Mouse (Mus musculus) thymus, postnatal 0 days (tissue): Measurements from ENCODE around the gene Tubb3. TPM values are rescaled to one million over a fixed set of nuclear protein-coding genes. Genes with fewer than 3 reads are reported as not detected.

Source experiments
- polyA plus RNA-seq: library from polyadenylated mRNA; unstranded; fragments of >200 nt; fragmentation: Nextera tagmentation; extraction: Ambion mirVana; gene quantifications from 2 replicates; pipeline ENCODE4 v1.2.1, GENCODE M21; 2015

Gene Tubb3
- polyA plus RNA-seq, 1 experiment from 2014 or later: 11.9 TPM

Other genes starting within 250 kb of the Tubb3 start
- gene Dpep1, start 225.2 kb upstream of the Tubb3 start, polyA plus RNA-seq: 2.7 and 3.7 TPM in 2 replicates
- gene Chmp1a, start 198.7 kb upstream of the Tubb3 start, polyA plus RNA-seq: 144 and 151 TPM in 2 replicates
- gene Spata33, start 198.6 kb upstream of the Tubb3 start, polyA plus RNA-seq: 1.0 and 2.2 TPM in 2 replicates
- 18.3 and 18.6 TPM in 2 replicates for gene Cdk10, start 186.6 kb upstream of the Tubb3 start, polyA plus RNA-seq
- gene Spata2l, start 175.2 kb upstream of the Tubb3 start, polyA plus RNA-seq: 8.4 and 8.8 TPM in 2 replicates
- gene Zfp276, start 157.2 kb upstream of the Tubb3 start, polyA plus RNA-seq: 15.8 and 18.8 TPM in 2 replicates
- gene Vps9d1, start 157.1 kb upstream of the Tubb3 start, polyA plus RNA-seq: 11.5 and 12.0 TPM in 2 replicates
- 22.0 and 22.5 TPM in 2 replicates for gene Fanca, start 92.8 kb upstream of the Tubb3 start, polyA plus RNA-seq
- gene Spire2, start 78.7 kb upstream of the Tubb3 start, polyA plus RNA-seq: 1.3 and 1.4 TPM in 2 replicates
- 155 and 165 TPM in 2 replicates for gene Tcf25, start 37.7 kb upstream of the Tubb3 start, polyA plus RNA-seq
- gene Mc1r, start 4.3 kb upstream of the Tubb3 start, polyA plus RNA-seq: 0.28 and 0.56 TPM in 2 replicates
- gene Def8, start 12.1 kb downstream of the Tubb3 start, polyA plus RNA-seq: 21.3 and 24.0 TPM in 2 replicates
- 37.1 and 47.2 TPM in 2 replicates for gene Afg3l1, start 66.5 kb downstream of the Tubb3 start, polyA plus RNA-seq
- gene Dbndd1, start 104.0 kb downstream of the Tubb3 start, polyA plus RNA-seq: 1.4 and 1.8 TPM in 2 replicates
- 13.4 and 13.8 TPM in 2 replicates for gene Gas8, start 107.4 kb downstream of the Tubb3 start, polyA plus RNA-seq
- 0.66 and 0.96 TPM in 2 replicates for gene Rhou, start 242.5 kb downstream of the Tubb3 start, polyA plus RNA-seq